Mouse (Mus musculus) liver, embryonic 14.5 days (tissue): ENCODE results near the gene Wnt7b.

ENCODE experiments used
- CTCF ChIP-seq: IDR thresholded peaks from 2 replicates; pipeline ENCODE4 v1.5.1; 2016; ENCODE audit warnings: antibody characterized with exemption, low read depth, control low read depth
- EP300 ChIP-seq: IDR thresholded peaks from 2 replicates; pipeline ENCODE4 v1.6.1; 2016; ENCODE audit warnings: antibody characterized with exemption, low read depth

DNA sequence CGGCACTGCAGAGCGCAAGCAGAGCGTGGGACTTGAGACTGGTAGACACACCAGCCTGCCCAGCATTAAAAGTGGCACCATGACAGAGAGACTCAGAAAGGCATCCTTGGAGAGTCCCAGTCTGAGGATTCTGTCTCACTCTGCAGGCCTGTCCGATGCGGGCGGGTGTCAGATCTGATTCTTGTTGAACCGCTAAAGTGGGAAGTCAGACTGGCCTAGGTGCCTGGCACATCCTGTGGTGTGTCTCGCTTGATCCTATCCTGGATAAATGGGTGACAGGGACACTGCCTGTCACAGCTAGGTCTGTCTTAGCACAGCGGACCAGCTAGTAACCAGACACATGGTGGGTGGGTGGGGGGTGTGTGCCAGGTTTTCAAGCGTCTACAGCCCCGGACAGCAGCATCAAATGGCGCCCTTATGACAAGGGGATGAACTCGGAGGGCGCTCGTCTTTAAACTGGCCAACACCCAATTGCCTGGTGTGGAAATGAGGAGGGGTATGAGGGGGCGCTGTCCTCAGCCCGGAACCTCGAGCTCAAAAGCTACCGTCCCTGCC is at the start of gene Wnt7b:
- TF ChIP-seq CTCF (no peak), EP300 (no peak)
